Mouse (Mus musculus) gastrocnemius, adult 2 months (tissue): ENCODE results near the gene Tmem163. TPM values are rescaled to one million over a fixed set of nuclear protein-coding genes. Genes with fewer than 3 reads are reported as not detected.

Experiments
- DNase-seq: peaks from one replicate; pipeline ENCODE4 v3.0.0; 2022
- H3K27ac ChIP-seq: fragments of 200-600 bp; 2 replicates; pipeline ENCODE4 v1.8.1; 2022; ENCODE audit warnings: mild to moderate bottlenecking
- H3K4me3 ChIP-seq: fragments of 200-600 bp; 2 replicates; pipeline ENCODE4 v1.8.1; 2022; ENCODE audit warnings: mild to moderate bottlenecking, moderate library complexity
- CTCF ChIP-seq: fragments of 200-600 bp; IDR thresholded peaks from 2 replicates; pipeline ENCODE4 v1.8.1; 2022; ENCODE audit warnings: antibody characterized with exemption, mild to moderate bottlenecking, moderate library complexity
- intact Hi-C: fragments of 180-260 bp; cut with DNase I; formaldehyde crosslinking; loops from one replicate; pipeline ENCODE4 v1.15.1; 2025
- total RNA-seq, 2 experiments: library from RNA; stranded (reverse); gene quantifications; 2 replicates each; pipeline ENCODE4 v1.2.3; 2021

The Tmem163 gene
- total RNA-seq, 2 experiments from 2014 or later = not detected

GRCm38 (mm10) chr1:127531723-127532122 lies 147.6 kb downstream of the Tmem163 start:
- intact Hi-C loops = no loop called here
- Histone ChIP-seq H3K4me3 (no peak overlapping the region), H3K27ac (no peak overlapping the region)
- no peak for TF ChIP-seq CTCF
- DNase-seq = no peak

- no peak for DNase-seq
- TF ChIP-seq CTCF = no peak
- intact Hi-C loops = no loop called here
- H3K4me3 ChIP-seq = no peak overlapping the region
- no peak overlapping the region for H3K27ac ChIP-seq
Measured at GRCm38 (mm10) chr1:127530849-127531580, 148.3 kb downstream of the Tmem163 start.

GRCm38 (mm10) chr1:127523364-127523763 lies 156.0 kb downstream of the Tmem163 start:
- no peak for DNase-seq
- Histone ChIP-seq H3K4me3 (no peak overlapping the region), H3K27ac (no peak overlapping the region)
- no peak for TF ChIP-seq CTCF
- intact Hi-C loops = no loop called here

DNA sequence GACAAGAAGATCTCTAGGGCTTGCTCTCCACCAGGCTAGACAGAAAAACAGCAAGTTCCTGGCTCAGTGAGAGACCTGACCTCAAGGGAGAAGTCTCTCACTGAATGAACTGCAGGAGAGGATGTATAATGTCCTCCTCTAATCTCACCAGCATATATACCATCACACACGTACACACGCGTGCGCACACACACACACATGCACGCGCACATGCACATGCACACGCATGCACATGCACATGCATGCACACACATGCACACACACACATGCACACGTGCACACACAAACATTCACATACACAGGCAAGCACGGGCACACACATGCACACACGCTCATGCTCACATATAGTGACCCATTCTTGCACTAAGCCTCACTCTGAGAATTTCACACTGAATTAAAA lies 164.5 kb downstream of the Tmem163 start:
- intact Hi-C loops = no loop called here
- H3K4me3 ChIP-seq = no peak overlapping the region
- no peak overlapping the region for H3K27ac ChIP-seq
- no peak for TF ChIP-seq CTCF
- DNase-seq = no peak

GRCm38 (mm10) chr1:127514479-127514878 lies 164.9 kb downstream of the Tmem163 start:
- no peak overlapping the region for H3K27ac ChIP-seq
- TF ChIP-seq CTCF = no peak
- intact Hi-C loops = no loop called here

DNA sequence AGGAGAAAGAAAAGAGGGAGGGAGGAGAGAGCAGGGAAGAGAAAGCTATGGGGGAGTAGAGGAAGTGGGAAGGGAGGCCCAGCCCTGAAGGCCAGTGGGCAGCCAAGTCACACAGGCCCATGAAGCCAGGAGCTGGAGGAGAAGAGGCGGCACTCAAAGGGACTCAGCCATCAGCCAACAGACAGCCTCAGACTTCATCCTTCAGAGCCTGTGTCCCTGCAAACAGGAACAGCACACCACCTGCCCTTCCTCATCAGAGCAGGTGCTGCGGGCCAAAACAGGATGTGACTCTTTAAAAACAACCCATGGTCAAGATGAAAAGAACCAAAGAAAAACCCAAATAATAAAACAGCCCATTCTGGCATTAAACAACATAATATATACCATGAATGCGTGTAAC lies 165.7 kb downstream of the Tmem163 start:
- no peak for TF ChIP-seq CTCF
- DNase-seq = no peak

More at GRCm38 (mm10) chr1:127514479-127514878, 164.9 kb downstream of the Tmem163 start:
- H3K4me3 ChIP-seq = no peak overlapping the region
- no peak for DNase-seq

GRCm38 (mm10) chr1:127513140-127513539 lies 166.2 kb downstream of the Tmem163 start:
- DNase-seq = no peak
- Histone ChIP-seq H3K4me3 (no peak overlapping the region), H3K27ac (no peak overlapping the region)
- no peak for TF ChIP-seq CTCF
- intact Hi-C loops = no loop called here

More for the DNA sequence above, 165.7 kb downstream of the Tmem163 start:
- intact Hi-C loops = no loop called here
- Histone ChIP-seq H3K4me3 (no peak overlapping the region), H3K27ac (no peak overlapping the region)

- no peak for DNase-seq
- H3K4me3 ChIP-seq = no peak overlapping the region
- intact Hi-C loops = no loop called here
- no peak overlapping the region for H3K27ac ChIP-seq
- TF ChIP-seq CTCF = no peak
Measured at GRCm38 (mm10) chr1:127512709-127513108, 166.6 kb downstream of the Tmem163 start.

DNA sequence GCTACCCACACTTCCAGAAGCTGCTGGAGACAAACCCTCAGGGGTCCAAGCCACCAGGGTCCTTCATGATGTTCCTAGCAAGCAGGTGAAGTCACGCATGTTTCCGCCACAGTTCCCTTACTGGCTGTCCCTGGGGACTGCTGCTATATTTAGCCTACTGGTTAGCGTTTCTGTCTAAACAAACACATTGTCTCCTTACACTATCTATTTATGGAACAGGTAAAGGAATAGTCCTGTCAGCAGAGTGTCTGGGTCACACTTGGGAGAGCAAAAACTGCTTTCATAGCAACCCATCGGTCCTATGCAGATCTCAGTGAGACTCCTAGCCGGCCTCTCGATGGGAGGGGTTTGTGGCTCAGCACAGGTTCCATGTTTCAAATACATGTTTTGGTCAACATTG lies 168.0 kb downstream of the Tmem163 start:
- intact Hi-C loops = no loop called here
- no peak for DNase-seq
- no peak overlapping the region for H3K27ac ChIP-seq

DNA sequence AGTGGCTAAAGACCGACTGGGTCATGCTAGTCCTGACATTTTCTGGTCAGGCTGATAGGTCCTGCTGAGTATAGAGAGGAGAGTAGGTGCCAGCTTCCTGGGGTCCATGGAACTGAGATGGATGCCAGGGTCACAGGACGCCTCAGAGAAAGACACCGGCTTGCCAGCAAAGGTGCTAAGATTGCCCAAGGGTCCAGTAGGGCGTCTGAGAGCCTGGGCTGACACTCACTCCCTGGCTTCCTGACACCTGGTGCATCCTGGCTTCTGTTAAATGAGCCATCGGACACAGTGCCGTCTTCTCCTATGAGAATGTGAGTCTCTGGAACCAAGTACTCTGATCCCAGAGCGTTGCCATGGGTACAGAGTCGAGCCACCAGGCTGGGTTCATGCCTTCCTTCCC lies 170.4 kb downstream of the Tmem163 start:
- no peak overlapping the region for H3K27ac ChIP-seq
- no peak overlapping the region for H3K4me3 ChIP-seq
- no peak for TF ChIP-seq CTCF
- intact Hi-C loops = no loop called here
- DNase-seq = no peak

More for the DNA sequence above, 168.0 kb downstream of the Tmem163 start:
- no peak overlapping the region for H3K4me3 ChIP-seq
- TF ChIP-seq CTCF = no peak

- Histone ChIP-seq H3K4me3 (no peak overlapping the region), H3K27ac (no peak overlapping the region)
- no peak for TF ChIP-seq CTCF
- DNase-seq = no peak
- intact Hi-C loops = no loop called here
Measured at GRCm38 (mm10) chr1:127508067-127508739, 171.1 kb downstream of the Tmem163 start.

GRCm38 (mm10) chr1:127507042-127507650 lies 172.2 kb downstream of the Tmem163 start:
- intact Hi-C loops = no loop called here
- DNase-seq = no peak
- no peak for TF ChIP-seq CTCF
- no peak overlapping the region for H3K4me3 ChIP-seq
- H3K27ac ChIP-seq = no peak overlapping the region

DNA sequence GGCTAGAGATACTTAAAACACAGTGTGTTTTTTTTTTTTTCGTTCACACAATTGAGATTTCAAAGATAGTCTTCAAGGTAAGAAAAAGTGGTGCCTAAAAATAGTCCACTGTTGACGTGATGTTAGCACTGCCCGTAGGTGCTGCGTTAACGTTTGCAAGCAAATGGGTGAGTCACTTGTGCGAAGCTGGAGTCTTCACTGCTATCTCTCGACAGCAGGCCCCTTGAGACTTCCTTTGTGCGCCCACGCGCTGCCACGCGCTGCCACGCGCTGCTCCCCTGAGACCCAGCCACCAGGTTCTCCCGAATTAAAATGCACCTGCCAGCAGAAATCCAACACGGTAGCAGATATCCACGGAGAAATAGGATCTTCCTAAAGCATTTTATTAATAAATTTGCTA lies 178.6 kb downstream of the Tmem163 start:
- DNase-seq = no peak
- Histone ChIP-seq H3K4me3 (no peak overlapping the region), H3K27ac (no peak overlapping the region)
- intact Hi-C loops = loop anchor here (5.0 kb wide), 1 partner anchor 267 kb away; no protein-coding TSS in a partner anchor
- no peak for TF ChIP-seq CTCF
